Mouse (Mus musculus): ENCODE measurements around the gene Rbm47. TPM values are rescaled to one million over a fixed set of nuclear protein-coding genes. Genes with fewer than 3 reads are reported as not detected.

Gene Rbm47
- polyA plus RNA-seq, 1 experiment from 2014 or later = 79.2 TPM

DNA sequence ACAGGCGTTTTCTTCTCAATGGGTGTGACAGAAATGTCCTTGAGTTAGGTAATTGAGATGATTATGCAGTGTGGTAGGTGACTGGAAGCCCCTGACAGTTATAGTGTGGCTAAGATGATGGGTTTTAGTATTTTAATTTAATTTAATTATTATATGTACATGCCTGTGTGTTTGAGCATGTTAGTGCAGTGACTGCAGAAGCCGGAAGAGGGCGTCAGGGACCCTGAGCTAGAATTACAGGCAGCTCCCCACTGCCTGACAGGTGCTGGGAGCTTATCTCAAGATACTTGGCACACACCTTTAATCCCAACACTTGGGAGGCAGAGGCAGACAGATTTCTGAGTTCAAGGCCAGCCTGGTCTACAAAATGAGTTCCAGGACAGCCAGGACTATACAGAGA lies 204.9 kb downstream of the Rbm47 start:
- Histone ChIP-seq H3K27me3 (replicated peaks; ENCODE audit: control insufficient read depth, insufficient read depth, low read length) (no peaks in the 10 kb centered on the region), H3K36me3 (ENCODE audit: control insufficient read depth, insufficient read depth, low read length) (no peaks in the 10 kb centered on the region), H3K4me3 (ENCODE audit: low read depth, low read length) (no peak overlapping the region), H3K4me1 (replicated peaks; ENCODE audit: control insufficient read depth, insufficient read depth, low read length) (no peaks in the 10 kb centered on the region), H3K9ac (ENCODE audit: low read length) (no peak overlapping the region), H3K4me2 (ENCODE audit: low read length) (no peak overlapping the region), H3K9me3 (ENCODE audit: control insufficient read depth, low read length) (no peaks in the 10 kb centered on the region), H3K27ac (ENCODE audit: low read depth) (no peak overlapping the region)
- WGBS = 87% methylated on average over 3 of the region's 3 CpGs
- DNase-seq (ENCODE audit: low spot score) (no peak), ATAC-seq (replicated peaks; ENCODE audit: low FRiP score, low TSS enrichment, low read depth) (no peak)

DNA sequence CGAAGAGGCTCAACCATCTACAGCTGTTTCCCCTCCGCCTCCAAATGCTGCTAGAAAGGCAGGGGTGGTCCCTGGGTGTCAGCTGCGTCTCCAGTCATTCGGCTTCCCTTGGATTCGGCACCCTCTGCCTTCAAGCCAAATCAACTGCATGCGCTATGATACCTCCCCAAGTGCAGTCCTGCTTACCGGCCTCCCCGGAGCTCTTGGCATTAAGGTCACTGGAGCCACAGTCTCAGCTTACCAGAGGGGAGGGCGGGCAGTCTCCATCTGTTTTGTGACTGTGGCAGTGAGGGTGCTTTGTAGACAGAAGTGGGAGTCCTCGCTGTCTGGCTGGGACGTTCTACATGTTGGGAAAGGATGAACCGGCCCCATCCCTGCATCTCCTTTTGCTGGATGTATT lies 205.8 kb downstream of the Rbm47 start:
- H3K4me2 ChIP-seq (ENCODE audit: low read length) = no peak overlapping the region
- no peaks in the 10 kb centered on the region for H3K4me1 ChIP-seq (replicated peaks; ENCODE audit: control insufficient read depth, insufficient read depth, low read length)
- 53% methylated on average over 12 of the region's 12 CpGs for WGBS
- DNase-seq (ENCODE audit: low spot score) = no peak
- H3K36me3 ChIP-seq (ENCODE audit: control insufficient read depth, insufficient read depth, low read length) = no peaks in the 10 kb centered on the region
- no peak for ATAC-seq (replicated peaks; ENCODE audit: low FRiP score, low TSS enrichment, low read depth)
- H3K9ac ChIP-seq (ENCODE audit: low read length) = no peak overlapping the region
- no peak overlapping the region for H3K27ac ChIP-seq (ENCODE audit: low read depth)
- no peak overlapping the region for H3K4me3 ChIP-seq (ENCODE audit: low read depth, low read length)
- no peaks in the 10 kb centered on the region for H3K9me3 ChIP-seq (ENCODE audit: control insufficient read depth, low read length)
- no peaks in the 10 kb centered on the region for H3K27me3 ChIP-seq (replicated peaks; ENCODE audit: control insufficient read depth, insufficient read depth, low read length)

Small RNA genes lying within 50 kb of the gene (microRNA-seq; reads per million reads assigned to microRNA genes)
- gene Gm25952 = not detected

Other genes starting within 250 kb of the Rbm47 start
- gene Chrna9, start 238.2 kb downstream of the Rbm47 start, polyA plus RNA-seq (2014; fragmentation: Nextera tagmentation; extraction: Ambion mirVana) = not detected in 2 replicates
- gene 9130230L23Rik, start 168.8 kb downstream of the Rbm47 start, polyA plus RNA-seq (2014; fragmentation: Nextera tagmentation; extraction: Ambion mirVana) = 1.4 and 1.9 TPM in 2 replicates
- 0.22 and 0.38 TPM in 2 replicates for gene Nsun7, start 86.8 kb upstream of the Rbm47 start, polyA plus RNA-seq (2014; fragmentation: Nextera tagmentation; extraction: Ambion mirVana)

All from intestine, embryonic 14.5 days (tissue).